Mouse (Mus musculus) naive thymus-derived CD4-positive, alpha-beta T cell, adult 2 months (primary cell): ENCODE measurements around the gene Uaca.
"Not testable (repeated sequence)": the region's sequence is repeated elsewhere in the genome, so short reads cannot be mapped to it uniquely, and the experiment has no call there.

ENCODE experiments used
- DNase-seq: peaks from one replicate; pipeline ENCODE4 v3.0.0-alpha.2; 2011; ENCODE audit warnings: low read depth

Uaca gene

GRCm38 (mm10) chr9:60794841-60795351, 554 bp downstream of the Uaca start:
- peak; percentile 6 for DNase-seq

GRCm38 (mm10) chr9:60796076-60796475, 1.7 kb downstream of the Uaca start:
- DNase-seq: no peak

GRCm38 (mm10) chr9:60797126-60797525, 2.8 kb downstream of the Uaca start:
- DNase-seq: no peak

- no peak for DNase-seq
These were observed 4.7 kb downstream of the Uaca start for GRCm38 (mm10) chr9:60799061-60799460.

GRCm38 (mm10) chr9:60800663-60801382, 6.5 kb downstream of the Uaca start:
- DNase-seq: no peak

- no peak for DNase-seq
These were observed 7.4 kb downstream of the Uaca start for GRCm38 (mm10) chr9:60801746-60802145.

- DNase-seq: no peak
These were observed 8.0 kb downstream of the Uaca start for GRCm38 (mm10) chr9:60802341-60802740.

- DNase-seq: no peak
These were observed 11.7 kb downstream of the Uaca start for GRCm38 (mm10) chr9:60806021-60806420.

- no peak for DNase-seq
These were observed 13.7 kb downstream of the Uaca start for GRCm38 (mm10) chr9:60807996-60808395.

- DNase-seq: no peak
These were observed 19.0 kb downstream of the Uaca start for GRCm38 (mm10) chr9:60813139-60813880.

GRCm38 (mm10) chr9:60815502-60815901, 21.2 kb downstream of the Uaca start:
- DNase-seq: no peak

- DNase-seq: no peak
These were observed 23.2 kb downstream of the Uaca start for GRCm38 (mm10) chr9:60817585-60817984.

GRCm38 (mm10) chr9:60818582-60818981, 24.2 kb downstream of the Uaca start:
- DNase-seq: not testable (repeated sequence)

GRCm38 (mm10) chr9:60819340-60819739, 25.0 kb downstream of the Uaca start:
- DNase-seq: peak; percentile 63

- DNase-seq: no peak
These were observed 27.2 kb downstream of the Uaca start for GRCm38 (mm10) chr9:60821501-60821900.

GRCm38 (mm10) chr9:60822681-60823080, 28.3 kb downstream of the Uaca start:
- DNase-seq: no peak

- no peak for DNase-seq
These were observed 31.2 kb downstream of the Uaca start for GRCm38 (mm10) chr9:60825506-60825905.

- no peak for DNase-seq
These were observed 32.4 kb downstream of the Uaca start for GRCm38 (mm10) chr9:60826759-60827158.

GRCm38 (mm10) chr9:60828196-60828595, 33.9 kb downstream of the Uaca start:
- no peak for DNase-seq

- DNase-seq: no peak
These were observed 35.3 kb downstream of the Uaca start for GRCm38 (mm10) chr9:60829610-60830009.

GRCm38 (mm10) chr9:60830079-60830478, 35.7 kb downstream of the Uaca start:
- no peak for DNase-seq

GRCm38 (mm10) chr9:60832233-60832632, 37.9 kb downstream of the Uaca start:
- DNase-seq: no peak

GRCm38 (mm10) chr9:60836151-60836550, 41.8 kb downstream of the Uaca start:
- DNase-seq: no peak
